ENCODE assay signal across 7 mouse cellular contexts in the genomic region with DNA sequence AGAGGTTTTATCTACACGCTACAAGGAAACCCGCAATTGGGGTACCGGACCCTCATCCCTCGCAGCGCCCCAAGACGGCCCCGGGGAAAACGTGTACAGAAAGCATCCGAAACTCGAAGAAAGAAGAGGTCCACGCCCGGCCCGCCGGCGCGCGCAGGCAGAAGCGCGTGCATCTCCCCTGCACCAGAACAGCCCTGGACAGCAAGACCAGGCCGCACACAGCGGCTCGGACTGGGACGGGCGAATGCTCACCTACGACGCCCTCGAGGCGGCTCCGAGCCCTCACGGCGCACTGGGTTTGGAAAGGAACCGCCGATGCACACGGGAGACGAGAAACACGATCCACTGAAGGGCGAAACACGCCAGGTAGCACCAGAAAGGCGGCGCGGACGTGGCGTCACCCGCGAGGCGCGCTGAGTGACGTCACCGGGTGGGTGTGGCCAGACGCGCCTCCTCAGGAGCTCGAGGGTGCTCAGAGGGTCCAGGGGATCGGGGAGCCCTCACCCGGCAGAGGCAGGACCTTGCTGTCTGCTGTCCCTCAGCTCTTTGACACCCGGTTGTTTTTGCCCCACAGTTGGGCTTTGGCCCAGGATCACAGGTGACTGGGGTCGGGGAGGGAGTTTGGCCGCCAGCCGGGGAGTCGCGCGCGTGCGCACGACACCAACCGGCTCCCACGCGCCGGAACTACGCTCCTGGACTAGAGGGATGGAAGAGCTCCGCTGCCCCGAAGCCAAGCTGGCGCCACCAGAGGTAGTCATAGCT. TPM values are rescaled to one million over a fixed set of nuclear protein-coding genes. Genes with fewer than 3 reads are reported as not detected.
A peak's percentile ranks its signal among the peaks of the same experiment; 100 is the strongest.
DNase-seq lines count a peak whose midpoint lies in the region; ATAC-seq lines count a peak whose summit lies in the region.

Elp1 (minus strand) TSS at position 425 of the 762 bp plus-strand sequence.
Fam206a (plus strand) TSS at position 439 of the 762 bp plus-strand sequence.

- peaks cover 3% of the 10 kb centered on the region; the same call in 1 of the 2 replicates for H3K4me1 ChIP-seq in embryonic facial prominence, embryonic 11.5 days (ENCODE audit: control insufficient read depth, insufficient read depth, low read length)
- peaks cover 15% of the 10 kb centered on the region; the same call in 1 of the 2 replicates for H3K4me1 ChIP-seq in limb, embryonic 11.5 days (ENCODE audit: control insufficient read depth, insufficient read depth, low read length)
- peaks cover 19% of the 10 kb centered on the region for H3K4me1 ChIP-seq in midbrain, embryonic 14.5 days (ENCODE audit: control insufficient read depth, insufficient read depth, low read length)

- H3K9me3 ChIP-seq in embryonic facial prominence, embryonic 11.5 days (replicated peaks; ENCODE audit: control insufficient read depth, low read length), result no peaks in the 10 kb centered on the region
- no peaks in the 10 kb centered on the region for H3K9me3 ChIP-seq in limb, embryonic 11.5 days (ENCODE audit: control insufficient read depth, low read length)
- H3K9me3 ChIP-seq in midbrain, embryonic 14.5 days (ENCODE audit: control insufficient read depth, low read length), result no peaks in the 10 kb centered on the region

- H3K4me3 ChIP-seq in embryonic facial prominence, embryonic 11.5 days (ENCODE audit: low read depth, low read length), result peak within 1 kb of the TSS; percentile 80
- peak within 1 kb of the TSS; percentile 93 for H3K4me3 ChIP-seq in limb, embryonic 11.5 days (ENCODE audit: low read depth, low read length)
- peak within 1 kb of the TSS; percentile 94 for H3K4me3 ChIP-seq in midbrain, embryonic 14.5 days (replicated peaks; ENCODE audit: low read depth, low read length)

- peak within 1 kb of the TSS; percentile 69 for H3K4me2 ChIP-seq in embryonic facial prominence, embryonic 11.5 days (ENCODE audit: low read depth, low read length)
- peak within 1 kb of the TSS; percentile 76 for H3K4me2 ChIP-seq in limb, embryonic 11.5 days (ENCODE audit: low read depth, severe bottlenecking)
- peak within 1 kb of the TSS; percentile 62 for H3K4me2 ChIP-seq in midbrain, embryonic 14.5 days (ENCODE audit: low read length)

- peak; percentile 96 for DNase-seq in adrenal gland, postnatal 14 days
- DNase-seq in embryonic facial prominence, embryonic 11.5 days (ENCODE audit: low spot score), result peak; percentile 94
- peak; percentile 99 for DNase-seq in heart, adult 11 months
- peak; percentile 99 for DNase-seq in kidney, adult 18-20 months
- peak; percentile 98 for DNase-seq in limb, embryonic 11.5 days (ENCODE audit: low spot score)
- peak; percentile 96 for DNase-seq in midbrain, embryonic 14.5 days
- DNase-seq in spleen, adult 18-20 months, result peak; percentile 90 to 99

- peak within 1 kb of the TSS; percentile 65 for H3K27ac ChIP-seq in embryonic facial prominence, embryonic 11.5 days (replicated peaks; ENCODE audit: low read depth, low read length)
- H3K27ac ChIP-seq in limb, embryonic 11.5 days (replicated peaks; ENCODE audit: low read depth, low read length), result 0 out of 2 replicates have a peak within 1 kb of the TSS, but pooled peaks have one; percentile 36
- H3K27ac ChIP-seq in midbrain, embryonic 14.5 days (replicated peaks; ENCODE audit: low read depth, low read length), result peak within 1 kb of the TSS; percentile 91

- under 1% methylated on average over 72 of the region's 72 CpGs for WGBS in embryonic facial prominence, embryonic 11.5 days
- WGBS in limb, embryonic 11.5 days, result under 1% methylated on average over 72 of the region's 72 CpGs
- WGBS in midbrain, embryonic 14.5 days, result under 1% methylated on average over 72 of the region's 72 CpGs

- no peaks in the 10 kb centered on the region for H3K27me3 ChIP-seq in embryonic facial prominence, embryonic 11.5 days (ENCODE audit: control insufficient read depth, insufficient read depth, low read length)
- no peaks in the 10 kb centered on the region for H3K27me3 ChIP-seq in limb, embryonic 11.5 days (ENCODE audit: control insufficient read depth, insufficient read depth, low read length)
- H3K27me3 ChIP-seq in midbrain, embryonic 14.5 days (ENCODE audit: control insufficient read depth, insufficient read depth, low read length), result no peaks in the 10 kb centered on the region

- H3K36me3 ChIP-seq in embryonic facial prominence, embryonic 11.5 days (replicated peaks; ENCODE audit: control insufficient read depth, insufficient read depth, low read depth, low read length), result peaks cover 5% of the 10 kb centered on the region
- H3K36me3 ChIP-seq in limb, embryonic 11.5 days (ENCODE audit: control insufficient read depth, insufficient read depth, low read length), result peaks cover 14% of the 10 kb centered on the region
- H3K36me3 ChIP-seq in midbrain, embryonic 14.5 days (ENCODE audit: control insufficient read depth, insufficient read depth, low read length), result peaks cover 51% of the 10 kb centered on the region

- peak within 1 kb of the TSS; percentile 88 for H3K9ac ChIP-seq in embryonic facial prominence, embryonic 11.5 days (replicated peaks; ENCODE audit: low read length)
- H3K9ac ChIP-seq in limb, embryonic 11.5 days (ENCODE audit: low read length), result peak within 1 kb of the TSS; percentile 91
- peak within 1 kb of the TSS; percentile 78 for H3K9ac ChIP-seq in midbrain, embryonic 14.5 days (replicated peaks; ENCODE audit: low read length)

- ATAC-seq in embryonic facial prominence, embryonic 11.5 days (replicated peaks; ENCODE audit: insufficient number of reproducible peaks, low FRiP score, low TSS enrichment, low read depth), result peak; percentile 96
- ATAC-seq in limb, embryonic 11.5 days (ENCODE audit: insufficient number of reproducible peaks, low FRiP score, low TSS enrichment, low read depth), result peak; percentile 96
- peak; percentile 98 for ATAC-seq in midbrain, embryonic 14.5 days (ENCODE audit: low FRiP score, low TSS enrichment)

RNA-seq across cellular contexts. Expression of gene Elp1, which starts in this region (rescaled TPM):
- total RNA-seq in adrenal gland, postnatal 14 days (2021), result 26.4 and 32.3 TPM in 2 replicates
- 92.8 and 111 TPM in 2 replicates for polyA plus RNA-seq in embryonic facial prominence, embryonic 11.5 days (2014; fragmentation: Nextera tagmentation; extraction: Ambion mirVana)
- polyA plus RNA-seq in limb, embryonic 11.5 days (2014; fragmentation: Nextera tagmentation; extraction: Ambion mirVana), result 101 and 105 TPM in 2 replicates
- 69.1 and 90.2 TPM in 2 replicates for polyA plus RNA-seq in midbrain, embryonic 14.5 days (2014; fragmentation: Nextera tagmentation; extraction: Ambion mirVana)

RNA-seq across cellular contexts. Expression of gene Fam206a, which starts in this region (rescaled TPM):
- 13.0 and 13.7 TPM in 2 replicates for total RNA-seq in adrenal gland, postnatal 14 days (2021)
- polyA plus RNA-seq in embryonic facial prominence, embryonic 11.5 days (2014; fragmentation: Nextera tagmentation; extraction: Ambion mirVana), result 27.7 and 29.7 TPM in 2 replicates
- 28.6 and 30.5 TPM in 2 replicates for polyA plus RNA-seq in limb, embryonic 11.5 days (2014; fragmentation: Nextera tagmentation; extraction: Ambion mirVana)
- polyA plus RNA-seq in midbrain, embryonic 14.5 days (2014; fragmentation: Nextera tagmentation; extraction: Ambion mirVana), result 13.7 and 17.4 TPM in 2 replicates

Comparison
In these comparisons a context has a peak if more than half of its experiments do, and no peak if none do; other contexts are left out.
1. Peak in every context shown above with its lines: DNase-seq, ATAC-seq, H3K4me3 ChIP-seq and H3K27ac ChIP-seq.
2. H3K27ac ChIP-seq: peak in every context shown above with its lines; median percentile 91 in midbrain, embryonic 14.5 days; 65 in embryonic facial prominence, embryonic 11.5 days; 36 in limb, embryonic 11.5 days.